Mouse (Mus musculus) liver, adult 2 months (tissue): ENCODE measurements around the gene Tet3. TPM values are rescaled to one million over a fixed set of nuclear protein-coding genes. Genes with fewer than 3 reads are reported as not detected.

ENCODE experiments used
- DNase-seq: peaks from one replicate; pipeline ENCODE4 v3.0.0-alpha.2; 2011; ENCODE audit warnings: low read depth, low spot score; ENCODE audit errors: extremely low read depth
- H3K27ac ChIP-seq: fragments of 200-500 bp; replicated peaks from 2 replicates; pipeline ENCODE4 v1.5.1; 2012; ENCODE audit warnings: low read depth, mild to moderate bottlenecking, control low read depth, inconsistent platforms, low read length; ENCODE audit not compliant: insufficient read depth
- H3K27me3 ChIP-seq: fragments of 200-500 bp; 2 replicates; pipeline ENCODE4 v1.6.1; 2012; ENCODE audit warnings: mild to moderate bottlenecking, moderate library complexity, low read length, inconsistent platforms; ENCODE audit not compliant: control insufficient read depth, insufficient read depth
- H3K36me3 ChIP-seq: fragments of 200-500 bp; 2 replicates; pipeline ENCODE4 v1.6.1; 2012; ENCODE audit warnings: low read length, inconsistent platforms; ENCODE audit not compliant: control insufficient read depth, insufficient read depth
- H3K4me1 ChIP-seq: fragments of 200-500 bp; 2 replicates; pipeline ENCODE4 v1.6.1; 2011; ENCODE audit warnings: low read length; ENCODE audit not compliant: control insufficient read depth, insufficient read depth
- H3K4me3 ChIP-seq: fragments of 200-500 bp; 2 replicates; pipeline ENCODE4 v1.5.1; 2011; ENCODE audit warnings: low read depth, mild to moderate bottlenecking, control low read depth, low read length, moderate library complexity; ENCODE audit not compliant: insufficient read depth
- H3K79me2 ChIP-seq: fragments of 200-500 bp; 2 replicates; pipeline ENCODE4 v1.6.1; 2012; ENCODE audit warnings: inconsistent platforms, mild to moderate bottlenecking, low read length, moderate library complexity; ENCODE audit not compliant: control insufficient read depth, insufficient read depth
- H3K9ac ChIP-seq: fragments of 200-500 bp; 2 replicates; pipeline ENCODE4 v1.6.1; 2012; ENCODE audit warnings: low read depth, mild to moderate bottlenecking, control low read depth, inconsistent platforms, low read length
- CTCF ChIP-seq: fragments of 200-500 bp; IDR thresholded peaks from 2 replicates; pipeline ENCODE4 v1.5.1; 2011; ENCODE audit warnings: low read depth, low read length, control low read depth
- POLR2A ChIP-seq: fragments of 200-500 bp; IDR thresholded peaks from 2 replicates; pipeline ENCODE4 v1.6.1; 2011; ENCODE audit warnings: low read length, control low read depth; ENCODE audit not compliant: insufficient read depth; ENCODE audit errors: extremely low read depth
- WGBS: fragments of 180-500 bp; shearing (Covaris S2); methylation state at CpG from one replicate; pipeline ENCODE4 v1.1.7; 2018; 5-methylcytosine and 5-hydroxymethylcytosine counted together
- polyA plus RNA-seq: library from polyadenylated mRNA; depleted of rRNA; stranded (reverse); fragments of >200 nt; gene quantifications from 2 replicates; pipeline ENCODE4 v1.2.3, GENCODE M21; 2012
- total RNA-seq: library from RNA; depleted of rRNA; stranded (reverse); fragments of >200 nt; gene quantifications from 2 replicates; pipeline ENCODE4 v1.2.3, GENCODE M21; 2014

Gene Tet3
- total and polyA plus RNA-seq, 2 experiments = 4.5 to 4.6 TPM

DNA sequence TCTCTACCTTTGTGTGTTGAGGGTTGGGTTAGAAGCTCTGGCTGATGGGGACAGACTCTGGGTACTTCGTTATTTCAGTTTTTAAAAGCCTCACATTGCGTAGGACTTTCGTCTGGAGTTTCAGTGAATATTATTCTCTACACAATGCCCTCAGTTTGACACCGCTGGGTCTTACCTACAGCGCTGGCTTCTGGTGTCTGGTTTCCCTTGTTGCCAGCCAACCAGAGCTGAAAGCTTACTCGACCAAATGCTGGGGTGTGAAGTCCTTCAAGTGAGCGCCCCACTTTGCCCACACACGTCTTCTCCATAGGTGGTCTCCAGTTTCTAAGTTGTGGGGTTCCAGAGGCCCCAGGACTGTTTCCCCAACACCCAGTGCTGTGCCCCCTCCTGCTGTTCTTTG lies 61.2 kb downstream of the Tet3 start:
- H3K79me2 ChIP-seq = peaks cover 20% of the 10 kb centered on the region
- no peaks in the 10 kb centered on the region for H3K27me3 ChIP-seq
- no peak for DNase-seq
- H3K27ac ChIP-seq = no peak overlapping the region
- H3K4me1 ChIP-seq = no peaks in the 10 kb centered on the region
- 90% methylated on average over 8 of the region's 8 CpGs for WGBS
- no peak for TF ChIP-seq CTCF
- no peak for TF ChIP-seq POLR2A
- peaks cover 13% of the 10 kb centered on the region for H3K36me3 ChIP-seq
- no peak overlapping the region for H3K9ac ChIP-seq
- no peak overlapping the region for H3K4me3 ChIP-seq

DNA sequence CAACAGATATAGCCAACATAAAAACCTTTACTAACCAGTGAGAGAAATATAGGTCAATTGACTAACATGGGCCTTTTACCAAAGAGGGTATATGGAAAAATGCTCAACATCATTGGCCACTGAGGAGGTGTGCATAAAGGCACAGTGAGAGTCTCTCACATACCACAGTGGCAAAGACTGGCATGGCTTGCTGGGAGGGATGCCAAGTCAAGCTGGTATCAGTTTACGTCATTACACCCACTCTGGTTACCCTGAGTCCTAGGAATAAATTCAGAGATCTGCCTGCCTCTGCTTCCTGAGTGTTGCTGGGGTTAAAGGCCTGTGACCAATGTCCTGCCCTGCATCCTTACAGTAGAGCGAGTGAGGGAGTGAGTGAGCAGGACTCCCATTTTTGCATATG lies 62.2 kb downstream of the Tet3 start:
- H3K4me1 ChIP-seq = no peaks in the 10 kb centered on the region
- H3K27me3 ChIP-seq = no peaks in the 10 kb centered on the region
- peaks cover 20% of the 10 kb centered on the region for H3K79me2 ChIP-seq
- no peak overlapping the region for H3K4me3 ChIP-seq
- peaks cover 20% of the 10 kb centered on the region for H3K36me3 ChIP-seq
- H3K9ac ChIP-seq = no peak overlapping the region
- no peak for DNase-seq
- H3K27ac ChIP-seq = no peak overlapping the region
- WGBS = 84% methylated on average over 2 of the region's 2 CpGs
- TF ChIP-seq CTCF (no peak), POLR2A (no peak)

DNA sequence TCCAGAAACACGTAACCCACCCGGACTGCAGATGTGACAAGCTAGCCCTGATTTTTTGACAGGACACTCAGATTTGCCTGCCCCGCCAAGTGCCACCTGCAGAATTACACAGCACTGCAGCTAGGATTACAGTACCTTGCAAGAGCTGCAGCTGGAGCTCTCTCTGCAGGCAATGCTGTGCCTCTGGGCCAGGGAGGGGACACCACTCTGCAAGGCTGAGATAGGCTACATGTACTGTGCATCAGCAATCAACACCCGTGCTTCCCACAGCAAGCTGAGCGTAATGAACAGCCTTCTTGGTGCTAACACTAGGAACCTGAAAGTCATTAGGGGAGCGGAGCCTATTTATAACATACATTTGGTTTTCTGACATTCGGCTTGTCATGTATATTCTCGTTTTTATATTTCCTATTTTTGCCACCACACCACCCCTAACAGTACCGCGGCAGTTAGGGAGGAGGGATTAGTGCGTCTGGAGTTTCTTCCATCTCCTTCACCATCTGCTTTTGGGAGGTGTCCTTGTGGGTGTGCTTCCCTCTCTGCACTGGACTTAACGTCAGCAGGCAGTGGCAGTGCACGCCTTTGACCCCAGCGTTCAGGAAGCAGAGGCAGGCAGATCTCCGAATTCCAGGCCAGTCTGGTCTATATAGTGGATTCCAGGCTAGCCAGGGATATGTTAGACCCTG lies 63.2 kb downstream of the Tet3 start:
- TF ChIP-seq CTCF (no peak), POLR2A (no peak)
- no peak for DNase-seq
- H3K4me3 ChIP-seq = no peak overlapping the region
- H3K9ac ChIP-seq = no peak overlapping the region
- peaks cover 20% of the 10 kb centered on the region for H3K79me2 ChIP-seq
- no peaks in the 10 kb centered on the region for H3K27me3 ChIP-seq
- H3K4me1 ChIP-seq = no peaks in the 10 kb centered on the region
- peaks cover 20% of the 10 kb centered on the region for H3K36me3 ChIP-seq
- 93% methylated on average over 15 of the region's 15 CpGs for WGBS
- no peak overlapping the region for H3K27ac ChIP-seq

DNA sequence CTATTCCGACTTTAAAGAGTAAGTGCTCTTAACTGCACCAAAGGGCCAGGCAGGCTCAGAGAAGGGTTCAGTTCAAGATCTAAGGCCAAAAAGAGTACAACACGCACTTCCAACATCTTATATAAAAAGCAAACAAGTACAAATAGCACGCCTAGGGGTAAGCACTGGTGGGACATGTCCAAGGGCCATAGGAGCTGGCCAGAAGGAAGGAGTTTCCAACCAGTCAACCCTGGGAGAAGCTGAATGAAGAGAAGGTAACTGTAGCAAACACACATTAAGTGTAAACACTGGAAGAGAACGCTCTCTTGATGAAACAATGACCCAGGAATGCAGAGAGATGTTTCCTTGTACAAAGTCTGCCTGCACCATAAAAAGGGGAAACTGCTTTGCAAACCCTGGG lies 64.8 kb downstream of the Tet3 start:
- H3K4me3 ChIP-seq = no peak overlapping the region
- no peak for DNase-seq
- no peaks in the 10 kb centered on the region for H3K27me3 ChIP-seq
- no peak overlapping the region for H3K9ac ChIP-seq
- peaks cover 16% of the 10 kb centered on the region for H3K79me2 ChIP-seq
- H3K27ac ChIP-seq = no peak overlapping the region
- WGBS = 91% methylated on average over 4 of the region's 4 CpGs
- TF ChIP-seq CTCF (no peak), POLR2A (no peak)
- peaks cover 20% of the 10 kb centered on the region for H3K36me3 ChIP-seq
- no peaks in the 10 kb centered on the region for H3K4me1 ChIP-seq

DNA sequence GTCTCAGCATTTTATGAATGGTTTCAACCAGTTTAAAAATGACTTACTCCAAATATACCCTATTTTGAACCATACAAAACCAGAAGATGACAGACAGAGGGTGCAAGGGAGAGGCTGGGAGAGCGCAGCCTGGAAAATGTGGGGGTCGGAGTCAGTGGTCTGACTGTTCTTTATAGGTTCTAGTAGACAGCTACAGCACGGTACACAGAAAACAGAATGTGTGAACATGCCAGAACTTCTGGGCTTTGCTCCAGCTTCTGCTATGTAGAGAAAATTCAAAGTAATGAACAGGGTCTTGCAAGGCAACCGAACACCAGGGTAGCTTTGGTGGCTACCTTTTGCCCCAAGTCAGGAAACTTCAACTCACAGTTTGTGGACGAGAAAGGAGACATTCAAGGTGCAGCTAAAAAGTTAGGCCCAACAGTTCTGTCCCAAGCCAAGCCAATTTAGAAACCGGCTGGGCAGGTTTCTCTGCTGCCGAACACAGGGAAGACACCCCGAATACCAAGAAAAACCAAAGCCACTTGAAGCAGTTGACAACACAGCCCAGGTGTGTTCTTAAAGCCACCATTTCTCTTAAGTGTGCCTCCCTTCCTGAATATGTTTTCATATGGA lies 66.6 kb downstream of the Tet3 start:
- H3K36me3 ChIP-seq = peaks cover 15% of the 10 kb centered on the region
- no peaks in the 10 kb centered on the region for H3K4me1 ChIP-seq
- DNase-seq = no peak
- H3K27ac ChIP-seq = no peak overlapping the region
- no peak for TF ChIP-seq POLR2A
- no peak for TF ChIP-seq CTCF
- peaks cover 12% of the 10 kb centered on the region for H3K79me2 ChIP-seq
- 84% methylated on average over 8 of the region's 8 CpGs for WGBS
- H3K4me3 ChIP-seq = no peak overlapping the region
- no peak overlapping the region for H3K9ac ChIP-seq
- no peaks in the 10 kb centered on the region for H3K27me3 ChIP-seq

DNA sequence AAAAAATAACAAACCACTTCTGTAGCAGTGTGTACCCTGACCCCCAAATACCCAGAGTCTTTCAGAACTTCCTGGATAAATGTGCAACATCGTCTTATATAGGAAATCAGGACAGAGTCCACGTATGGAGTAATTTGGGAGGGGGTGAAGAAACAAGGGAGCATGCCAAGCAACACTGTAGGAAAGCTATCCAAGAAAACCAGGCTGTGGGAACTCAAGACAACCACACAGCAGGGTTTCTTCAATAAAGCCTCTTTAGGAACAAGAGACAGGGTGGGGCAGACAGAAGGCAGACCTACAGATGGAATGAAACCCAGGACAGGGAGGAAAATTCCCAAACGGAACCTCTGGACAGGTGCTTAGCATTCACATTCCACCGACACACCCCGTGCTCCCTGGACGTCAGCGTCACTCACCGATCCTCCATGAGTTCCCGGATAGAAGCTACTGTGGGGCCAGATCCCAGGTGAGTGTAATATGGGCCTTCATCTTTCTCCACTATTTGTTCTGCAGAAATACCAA lies 73.3 kb downstream of the Tet3 start:
- no peak for DNase-seq
- peaks cover 25% of the 10 kb centered on the region for H3K36me3 ChIP-seq
- no peak overlapping the region for H3K9ac ChIP-seq
- no peak overlapping the region for H3K4me3 ChIP-seq
- H3K4me1 ChIP-seq = no peaks in the 10 kb centered on the region
- H3K27ac ChIP-seq = no peak overlapping the region
- H3K79me2 ChIP-seq = no peaks in the 10 kb centered on the region; the same call in 1 of the 2 replicates
- H3K27me3 ChIP-seq = no peaks in the 10 kb centered on the region
- TF ChIP-seq POLR2A (no peak), CTCF (no peak)
- 96% methylated on average over 9 of the region's 9 CpGs for WGBS
